Mouse (Mus musculus) CH12.LX (cell line): ENCODE data around the gene Gm49388.

Source experiments
- MEF2A ChIP-seq: IDR thresholded peaks from 2 replicates; pipeline ENCODE4 v1.6.1; 2014; ENCODE audit warnings: low read depth, mild to moderate bottlenecking, inconsistent platforms, low read length, improper control_type of control experiment, borderline replicate concordance
- UBTF ChIP-seq: IDR thresholded peaks from 2 replicates; pipeline ENCODE4 v1.6.1; 2012; ENCODE audit warnings: low read depth, mild to moderate bottlenecking, inconsistent platforms, low read length, improper control_type of control experiment, moderate library complexity

- TF ChIP-seq UBTF (no peak), MEF2A (no peak)
These were observed 15.1 kb upstream of the Gm49388 start for GRCm38 (mm10) chr7:127770039-127770905.
